Mouse (Mus musculus) erythroblast, embryonic 14.5 days (primary cell): ENCODE measurements around the gene Cbll1.

Experiments used
- GATA1 ChIP-seq: IDR thresholded peaks from 2 replicates; pipeline ENCODE4 v1.6.1; 2012; ENCODE audit warnings: low read length, inconsistent platforms, mixed read lengths
- TAL1 ChIP-seq: IDR thresholded peaks from 3 replicates; pipeline ENCODE4 v1.6.1; 2012; ENCODE audit warnings: low read length, inconsistent platforms, mixed read lengths

DNA sequence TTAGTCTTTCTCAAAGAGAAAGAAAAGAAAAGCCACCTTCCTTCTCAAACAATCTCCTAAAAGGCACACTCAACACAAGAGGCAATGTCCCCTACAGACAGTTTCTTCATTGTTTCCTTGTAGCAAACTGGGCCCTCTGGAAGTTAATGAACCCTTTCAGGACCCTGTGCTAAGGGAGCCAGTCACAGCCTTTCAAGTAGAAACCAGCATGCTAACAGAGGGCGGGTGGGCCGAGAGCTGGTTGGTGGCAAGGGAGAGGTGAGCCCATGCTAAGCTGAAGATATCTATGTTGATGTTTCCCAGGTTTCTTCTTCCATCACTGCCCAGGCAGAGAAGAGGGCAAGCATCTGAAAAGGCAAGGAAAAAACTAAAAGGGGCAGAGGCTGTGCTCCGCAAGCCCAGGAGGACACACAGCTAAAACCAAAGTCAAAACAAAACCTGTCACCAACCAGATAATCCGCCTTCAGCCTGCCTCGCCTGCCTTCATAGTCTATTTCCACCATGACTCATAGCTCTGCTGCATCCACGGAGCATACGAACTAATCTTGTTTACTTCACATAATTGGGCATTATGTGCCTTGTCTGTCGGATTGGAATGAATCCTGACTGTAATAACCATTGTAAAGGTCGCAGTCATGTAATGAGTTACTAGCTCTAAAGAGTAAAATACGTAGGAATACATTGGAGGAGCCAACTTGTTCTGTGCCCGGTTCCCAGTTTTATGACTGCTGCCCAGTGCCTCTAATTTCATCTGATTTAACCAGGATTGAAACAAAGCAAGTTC lies 34.8 kb upstream of the Cbll1 start:
- TF ChIP-seq TAL1 (no peak), GATA1 (no peak)
